Mouse (Mus musculus) urinary bladder, adult 18-20 months (tissue): ENCODE measurements around the gene Atp5b.
"Not testable (repeated sequence)": the region's sequence is repeated elsewhere in the genome, so short reads cannot be mapped to it uniquely, and the experiment has no call there.

Source experiments
- DNase-seq, 2 experiments: peaks; one replicate each; pipeline ENCODE4 v3.0.0; 2022; ENCODE audit warnings: low spot score in 2 of 2, mixed read lengths in 2 of 2

Gene Atp5b

GRCm38 (mm10) chr10:128069201-128069600, 13.9 kb upstream of the Atp5b start:
- no peak for DNase-seq

GRCm38 (mm10) chr10:128070432-128070831, 12.6 kb upstream of the Atp5b start:
- not testable (repeated sequence) for DNase-seq

GRCm38 (mm10) chr10:128078269-128078668, 4.8 kb upstream of the Atp5b start:
- DNase-seq, result not testable (repeated sequence)

- DNase-seq, result no peak
Observed at GRCm38 (mm10) chr10:128080496-128080895, 2.6 kb upstream of the Atp5b start.

GRCm38 (mm10) chr10:128081807-128082476, 1.1 kb upstream of the Atp5b start:
- no peak for DNase-seq

GRCm38 (mm10) chr10:128082477-128082808, 630 bp upstream of the Atp5b start:
- no peak for DNase-seq

GRCm38 (mm10) chr10:128083688-128084087, 615 bp downstream of the Atp5b start:
- no peak for DNase-seq

GRCm38 (mm10) chr10:128084160-128084559, 1.1 kb downstream of the Atp5b start:
- no peak for DNase-seq

GRCm38 (mm10) chr10:128086391-128086790, 3.3 kb downstream of the Atp5b start:
- DNase-seq, result no peak

GRCm38 (mm10) chr10:128087216-128087615, 4.1 kb downstream of the Atp5b start:
- not testable (repeated sequence) for DNase-seq

GRCm38 (mm10) chr10:128088181-128088580, 5.1 kb downstream of the Atp5b start:
- DNase-seq, result no peak

- DNase-seq, result no peak
Observed at GRCm38 (mm10) chr10:128089842-128090241, 6.8 kb downstream of the Atp5b start.

GRCm38 (mm10) chr10:128090651-128091563, 7.8 kb downstream of the Atp5b start:
- peak; percentile 70 to 75 for DNase-seq

- DNase-seq, result peak; percentile 50 to 53
Observed at GRCm38 (mm10) chr10:128091564-128092505, 8.8 kb downstream of the Atp5b start, which contains the start of gene Baz2a. Gene Baz2a, plus strand, starts transcription at chr10:128091577.

- DNase-seq, result peak; percentile 68 to 75
Observed at GRCm38 (mm10) chr10:128092506-128093495, 9.7 kb downstream of the Atp5b start.

- peak in 1 of 2 experiments; percentile 21 for DNase-seq
Observed at GRCm38 (mm10) chr10:128093496-128094294, 10.6 kb downstream of the Atp5b start.

GRCm38 (mm10) chr10:128094340-128094968, 11.4 kb downstream of the Atp5b start:
- peak; percentile 81 to 87 for DNase-seq

GRCm38 (mm10) chr10:128095003-128095636, 12.0 kb downstream of the Atp5b start:
- DNase-seq, result no peak

- no peak for DNase-seq
Observed at GRCm38 (mm10) chr10:128096313-128096692, 13.2 kb downstream of the Atp5b start.
